Mouse (Mus musculus): Measurements from ENCODE around the gene Brd3.

- TF ChIP-seq TAL1 (IDR thresholded peaks at IDR 0.05; ENCODE audit: low read length) = no peak
- TF ChIP-seq GATA1 (IDR thresholded peaks at IDR 0.05; ENCODE audit: low read length) = no peak
Measured at GRCm38 (mm10) chr2:27504113-27504885, 3.2 kb downstream of the Brd3 start.
